Mouse (Mus musculus) forebrain, postnatal 0 days (tissue): Measurements from ENCODE around the gene Copz1. TPM values are rescaled to one million over a fixed set of nuclear protein-coding genes. Genes with fewer than 3 reads are reported as not detected.

Experiments used
- ATAC-seq: fragments of 200-750 bp; cut with Nextera tagmentation; 2 replicates; pipeline ENCODE4 v1.8.0; 2017; ENCODE audit warnings: mild to moderate bottlenecking, moderate library complexity
- DNase-seq: peaks from one replicate; pipeline ENCODE4 v3.0.0-alpha.2; 2015
- H3K27ac ChIP-seq: fragments of 300-500 bp; sonication (generic); 2 replicates; pipeline ENCODE4 v1.5.1; 2014; ENCODE audit warnings: low read depth, mild to moderate bottlenecking, antibody characterized with exemption, low read length, moderate library complexity, mixed read lengths
- H3K27me3 ChIP-seq: fragments of 300-500 bp; sonication (generic); 2 replicates; pipeline ENCODE4 v1.6.1; 2014; ENCODE audit warnings: mild to moderate bottlenecking, low read length, mixed read lengths; ENCODE audit not compliant: insufficient read depth
- H3K36me3 ChIP-seq: fragments of 300-500 bp; sonication (generic); 2 replicates; pipeline ENCODE4 v1.6.1; 2014; ENCODE audit warnings: mild to moderate bottlenecking, moderate library complexity; ENCODE audit not compliant: insufficient read depth
- H3K4me1 ChIP-seq: fragments of 300-500 bp; sonication (generic); 2 replicates; pipeline ENCODE4 v1.6.1; 2014; ENCODE audit warnings: antibody characterized with exemption; ENCODE audit not compliant: insufficient read depth
- H3K4me2 ChIP-seq: fragments of 300-500 bp; sonication (generic); 2 replicates; pipeline ENCODE4 v1.6.1; 2014; ENCODE audit warnings: low read depth, mild to moderate bottlenecking, moderate library complexity
- H3K4me3 ChIP-seq: fragments of 300-500 bp; sonication (generic); 2 replicates; pipeline ENCODE4 v1.5.1; 2014; ENCODE audit warnings: low read depth, low read length, mixed read lengths
- H3K9ac ChIP-seq: fragments of 300-500 bp; sonication (generic); 2 replicates; pipeline ENCODE4 v1.6.1; 2014; ENCODE audit warnings: mild to moderate bottlenecking
- H3K9me3 ChIP-seq: fragments of 300-500 bp; sonication (generic); 2 replicates; pipeline ENCODE4 v1.6.1; 2016; ENCODE audit warnings: low read length
- CTCF ChIP-seq: sonication (generic); IDR thresholded peaks from 2 replicates; pipeline ENCODE4 v1.5.1; 2016; ENCODE audit warnings: antibody characterized with exemption, control low read depth, low read depth
- WGBS: fragments of 180-500 bp; shearing (Covaris S2); extraction: QIAGEN DNeasy Blood & Tissue Kit; methylation state at CpG from one replicate; pipeline ENCODE4 v1.1.7; 2014; 5-methylcytosine and 5-hydroxymethylcytosine counted together
- polyA plus RNA-seq: library from polyadenylated mRNA; unstranded; fragments of >200 nt; fragmentation: Nextera tagmentation; extraction: Ambion mirVana; gene quantifications from 2 replicates; pipeline ENCODE4 v1.2.1, GENCODE M21; 2015
- total RNA-seq: library from RNA; depleted of rRNA; stranded (reverse); fragments of >200 nt; gene quantifications from 2 replicates; pipeline ENCODE4 v1.2.3, GENCODE M21; 2014

Copz1 gene
- total and polyA plus RNA-seq, 2 experiments from 2014 or later: 147 to 209 TPM

DNA sequence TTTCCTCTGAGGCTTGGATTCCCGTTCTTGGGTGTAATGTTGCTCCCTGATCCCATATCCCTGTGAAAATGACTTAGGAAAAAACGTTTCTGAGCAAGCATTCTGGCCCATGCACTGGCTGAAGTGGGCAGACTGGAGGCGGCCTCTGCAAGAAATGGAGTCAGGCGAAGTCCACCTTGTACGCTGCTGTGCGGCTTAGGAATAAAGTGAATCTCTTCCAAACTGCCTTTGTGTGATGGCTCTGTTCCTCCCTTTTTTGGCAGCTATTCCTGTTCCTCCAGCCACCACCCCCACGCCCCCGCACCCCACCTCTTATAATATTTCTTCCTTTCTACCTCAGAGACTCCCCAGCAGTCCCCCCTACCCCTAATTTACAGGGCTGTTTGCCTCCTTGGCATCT lies 27.1 kb downstream of the Copz1 start:
- no peaks in the 10 kb centered on the region for H3K27me3 ChIP-seq
- peak overlapping the region; percentile 26 for H3K4me3 ChIP-seq
- peak overlapping the region; percentile 93 for H3K27ac ChIP-seq
- ATAC-seq (0 out of 2 replicates have a peak, but pooled peaks have one; percentile 6), DNase-seq (peak; percentile 61)
- peaks cover 31% of the 10 kb centered on the region for H3K4me1 ChIP-seq
- H3K36me3 ChIP-seq: peaks cover 18% of the 10 kb centered on the region
- TF ChIP-seq CTCF: no peak
- H3K4me2 ChIP-seq: peak overlapping the region; percentile 56
- H3K9me3 ChIP-seq: no peaks in the 10 kb centered on the region
- 10% methylated on average over 8 of the region's 8 CpGs for WGBS
- peak overlapping the region; percentile 56 for H3K9ac ChIP-seq

DNA sequence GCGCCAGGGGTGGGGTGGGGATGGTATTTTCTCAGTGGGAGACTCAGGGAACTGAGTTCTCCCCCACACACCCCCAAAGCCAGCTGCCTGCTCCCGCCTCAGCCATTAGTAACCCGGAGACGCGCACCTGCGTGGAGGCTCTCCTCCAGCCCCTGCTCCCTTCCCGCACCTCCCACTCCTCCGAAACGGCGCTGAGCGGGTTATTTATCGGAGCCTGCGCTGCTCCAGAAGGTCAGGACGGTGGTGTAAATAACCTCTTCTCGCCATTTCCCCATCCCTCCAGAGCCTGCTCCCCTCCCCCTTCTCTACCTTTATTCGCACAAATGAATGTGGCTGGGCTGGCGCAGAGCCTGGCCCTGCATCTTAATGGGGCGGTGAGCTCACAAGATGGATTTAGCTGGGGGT lies 27.6 kb downstream of the Copz1 start:
- WGBS: 3% methylated on average over 18 of the region's 18 CpGs
- TF ChIP-seq CTCF: no peak
- peaks cover 18% of the 10 kb centered on the region for H3K36me3 ChIP-seq
- peak overlapping the region; percentile 26 for H3K4me3 ChIP-seq
- peak overlapping the region; percentile 93 for H3K27ac ChIP-seq
- ATAC-seq (peak; percentile 66), DNase-seq (peak; percentile 87)
- no peaks in the 10 kb centered on the region for H3K9me3 ChIP-seq
- no peaks in the 10 kb centered on the region for H3K27me3 ChIP-seq
- H3K4me1 ChIP-seq: peaks cover 32% of the 10 kb centered on the region
- peak overlapping the region; percentile 56 for H3K9ac ChIP-seq
- H3K4me2 ChIP-seq: peak overlapping the region; percentile 56

DNA sequence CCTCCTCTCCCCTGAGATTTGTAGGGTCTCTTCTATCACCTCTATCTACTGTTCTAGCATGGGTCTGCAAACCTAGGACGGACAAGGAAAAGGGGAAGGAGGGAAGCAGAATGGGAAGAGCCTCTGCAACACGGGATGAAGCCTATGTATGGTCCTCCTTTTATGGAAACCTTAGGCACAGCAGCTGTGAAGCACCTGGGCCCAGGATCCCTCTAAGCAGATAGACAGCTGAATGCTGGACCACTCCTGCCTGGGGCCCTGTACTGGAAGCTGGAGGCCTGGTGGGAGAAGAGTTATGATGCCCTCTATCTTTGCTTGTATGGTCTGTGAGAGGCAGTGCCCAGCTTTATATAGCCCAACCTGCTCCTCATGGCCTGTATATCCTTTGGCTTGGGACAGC lies 28.0 kb downstream of the Copz1 start:
- Histone ChIP-seq H3K4me1 (peaks cover 33% of the 10 kb centered on the region), H3K4me2 (peak overlapping the region; percentile 56), H3K9ac (peak overlapping the region; percentile 56), H3K4me3 (no peak overlapping the region), H3K36me3 (peaks cover 15% of the 10 kb centered on the region), H3K27me3 (no peaks in the 10 kb centered on the region), H3K27ac (peak overlapping the region; percentile 93), H3K9me3 (no peaks in the 10 kb centered on the region)
- DNase-seq: no peak
- no peak for ATAC-seq
- 0% methylated on average over 2 of the region's 2 CpGs for WGBS
- no peak for TF ChIP-seq CTCF

DNA sequence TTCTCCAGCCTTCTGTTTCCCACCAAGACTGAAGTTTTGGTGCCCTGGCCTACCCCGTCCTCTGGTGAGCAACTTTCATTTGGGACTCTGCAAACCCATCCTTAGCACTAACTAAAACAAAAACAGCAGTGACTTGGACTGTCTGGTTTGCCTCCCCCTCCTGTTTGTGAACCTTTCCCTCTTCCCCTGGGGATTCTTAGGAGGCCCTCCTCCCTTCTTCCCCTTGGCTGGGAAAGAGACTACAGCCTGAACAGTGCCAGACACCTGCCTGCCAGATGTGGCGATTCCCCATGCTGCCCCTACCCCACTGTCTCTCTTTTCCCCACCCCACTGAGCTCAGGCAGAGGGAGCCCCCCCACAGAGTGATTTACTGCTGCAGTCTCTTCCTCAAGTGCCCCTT lies 28.5 kb downstream of the Copz1 start:
- DNase-seq (no peak), ATAC-seq (no peak)
- H3K9me3 ChIP-seq: no peaks in the 10 kb centered on the region
- H3K27me3 ChIP-seq: no peaks in the 10 kb centered on the region
- H3K4me3 ChIP-seq: no peak overlapping the region
- TF ChIP-seq CTCF: no peak
- no peak overlapping the region for H3K4me2 ChIP-seq
- H3K4me1 ChIP-seq: peaks cover 38% of the 10 kb centered on the region
- no peak overlapping the region for H3K9ac ChIP-seq
- peak overlapping the region; percentile 93 for H3K27ac ChIP-seq
- H3K36me3 ChIP-seq: 0 out of 2 replicates have a peak, but pooled peaks cover 11% of the 10 kb centered on the region
- WGBS: 9% methylated on average over 2 of the region's 2 CpGs

DNA sequence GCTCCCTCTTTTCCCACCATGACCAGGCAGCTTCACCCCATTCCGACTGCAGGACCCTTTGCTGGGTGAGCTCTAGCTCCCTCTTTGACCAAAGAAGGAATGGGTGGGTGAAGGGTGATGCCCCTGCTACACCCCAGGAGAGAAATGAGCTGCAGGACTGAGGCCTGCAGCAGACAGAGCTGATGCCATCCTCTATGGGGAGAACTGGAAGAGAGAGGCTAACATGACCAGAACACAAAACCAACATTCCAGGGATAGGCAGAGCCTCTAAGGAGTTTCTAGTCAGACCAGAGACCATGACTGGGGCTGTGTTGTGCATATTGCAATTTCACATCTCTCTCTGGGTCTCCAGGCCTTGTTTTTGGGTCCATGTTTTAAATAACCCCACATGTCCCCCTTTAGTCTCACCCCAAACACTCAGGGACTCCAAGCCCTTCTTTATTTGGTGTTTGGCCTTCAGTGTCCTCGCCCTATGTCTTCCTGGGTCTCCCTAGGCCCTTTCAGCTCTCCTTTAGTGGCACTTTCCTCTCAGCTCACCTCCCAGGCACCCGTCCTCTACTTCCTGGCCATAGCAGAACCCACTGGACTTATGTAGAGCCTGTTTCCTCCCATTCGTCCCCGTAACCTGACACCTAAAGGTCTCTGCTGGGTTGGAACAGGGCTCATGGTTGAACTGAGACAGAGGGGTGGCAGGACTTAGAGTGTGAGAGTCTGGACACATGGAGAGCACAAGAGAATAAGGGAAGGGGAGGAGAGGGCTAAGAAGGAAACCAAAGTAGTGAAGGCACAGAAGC lies 29.2 kb downstream of the Copz1 start:
- H3K36me3 ChIP-seq: 0 out of 2 replicates have a peak, but pooled peaks cover 8% of the 10 kb centered on the region
- 41% methylated on average over 5 of the region's 5 CpGs for WGBS
- H3K9ac ChIP-seq: no peak overlapping the region
- DNase-seq: no peak
- TF ChIP-seq CTCF: no peak
- ATAC-seq: no peak
- peaks cover 43% of the 10 kb centered on the region for H3K4me1 ChIP-seq
- peak overlapping the region; percentile 47; the same call in 1 of the 2 replicates for H3K27ac ChIP-seq
- H3K4me2 ChIP-seq: no peak overlapping the region
- no peaks in the 10 kb centered on the region for H3K9me3 ChIP-seq
- H3K27me3 ChIP-seq: no peaks in the 10 kb centered on the region
- no peak overlapping the region for H3K4me3 ChIP-seq

DNA sequence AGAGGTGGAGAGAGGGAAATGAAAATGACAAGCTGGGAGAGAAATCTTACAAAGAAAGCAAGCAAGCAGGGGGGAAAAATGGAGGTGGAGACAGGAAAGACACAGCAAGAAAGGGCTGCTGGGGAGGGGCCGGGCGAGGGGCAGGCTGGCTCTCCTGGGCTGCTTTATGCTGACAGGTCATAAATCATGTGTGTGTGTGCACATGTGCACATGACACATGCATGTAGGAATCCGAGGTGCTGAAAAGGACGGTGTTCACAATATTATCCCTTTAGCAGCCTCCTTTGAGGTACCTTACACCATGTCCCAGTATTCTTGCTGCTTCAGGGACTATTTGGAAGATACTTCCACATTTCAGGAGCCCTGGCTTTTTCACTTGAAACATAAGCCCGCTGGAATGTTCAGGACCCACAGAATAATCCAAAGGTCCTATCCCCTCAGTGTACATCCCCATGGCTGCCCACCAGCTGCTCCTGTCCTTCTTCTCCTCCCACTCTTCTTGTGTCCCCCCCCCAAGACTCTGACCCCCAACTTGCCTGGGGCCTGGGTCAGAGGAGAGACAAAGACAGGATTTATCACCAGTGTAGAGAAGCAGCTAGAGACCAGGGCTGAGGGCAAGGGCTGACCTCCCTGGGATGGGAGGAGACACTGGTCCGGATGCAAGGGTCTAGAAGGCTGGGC lies 30.0 kb downstream of the Copz1 start:
- no peak for TF ChIP-seq CTCF
- Histone ChIP-seq H3K9ac (no peak overlapping the region), H3K9me3 (no peaks in the 10 kb centered on the region), H3K36me3 (0 out of 2 replicates have a peak, but pooled peaks cover 3% of the 10 kb centered on the region), H3K4me2 (no peak overlapping the region), H3K4me1 (peaks cover 50% of the 10 kb centered on the region), H3K27ac (peak overlapping the region; percentile 47; the same call in 1 of the 2 replicates), H3K27me3 (no peaks in the 10 kb centered on the region), H3K4me3 (no peak overlapping the region)
- WGBS: 53% methylated on average over 6 of the region's 6 CpGs
- ATAC-seq: no peak
- DNase-seq: no peak
